Mouse (Mus musculus): ENCODE measurements at regions not wholly inside any gene's neighbourhood (a gene's known extent, or its start where the extent isn't known, plus 50 kb on each side); places are given as distances from the start of the nearest gene placed in this dataset.

DNA sequence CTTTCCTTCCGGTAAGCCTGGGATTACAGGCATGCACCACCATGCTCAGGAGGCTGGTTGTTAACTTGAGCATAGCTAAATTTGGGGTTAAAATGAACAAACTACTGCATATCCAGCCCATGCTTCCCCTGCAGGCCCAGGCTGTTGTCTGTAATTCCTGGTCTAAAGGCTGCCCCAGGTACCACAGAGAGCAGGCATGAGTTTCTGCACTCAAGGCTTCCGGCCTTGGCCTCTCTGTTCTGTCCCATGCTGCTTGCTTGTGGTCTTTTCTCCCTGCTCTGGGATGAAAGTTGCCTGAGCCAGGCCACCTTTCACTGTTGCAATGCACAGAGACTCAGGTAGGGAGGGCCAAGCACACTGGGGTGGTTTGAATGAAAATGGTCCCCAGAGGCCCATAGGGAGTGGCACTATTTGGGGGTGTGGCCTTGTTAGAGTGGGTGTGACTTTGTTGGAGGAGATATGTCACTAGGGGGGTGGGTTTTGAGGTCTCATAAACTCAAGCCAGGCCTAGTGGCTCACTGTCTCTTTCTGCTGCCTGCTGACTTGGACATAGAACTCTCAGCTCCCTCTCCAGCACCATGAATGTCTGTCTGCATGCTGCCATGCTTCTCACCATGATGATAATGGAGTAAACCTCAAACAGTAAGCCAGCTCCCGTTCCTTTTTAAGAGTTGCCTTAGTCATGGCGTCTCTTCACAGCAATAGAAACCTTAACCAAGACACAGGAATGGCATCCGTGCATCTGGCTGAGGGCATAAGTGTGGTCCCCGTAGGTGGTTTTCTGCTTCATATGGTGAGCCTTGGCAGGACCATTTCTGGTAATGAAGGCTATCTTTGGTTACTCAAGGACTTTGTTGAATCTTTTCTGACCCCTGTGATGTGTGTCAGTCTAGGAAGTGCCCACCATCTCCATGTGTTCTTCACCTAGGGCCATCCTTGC, 86.7 kb upstream of the Zfp366 start:
- no peak for DNase-seq

DNA sequence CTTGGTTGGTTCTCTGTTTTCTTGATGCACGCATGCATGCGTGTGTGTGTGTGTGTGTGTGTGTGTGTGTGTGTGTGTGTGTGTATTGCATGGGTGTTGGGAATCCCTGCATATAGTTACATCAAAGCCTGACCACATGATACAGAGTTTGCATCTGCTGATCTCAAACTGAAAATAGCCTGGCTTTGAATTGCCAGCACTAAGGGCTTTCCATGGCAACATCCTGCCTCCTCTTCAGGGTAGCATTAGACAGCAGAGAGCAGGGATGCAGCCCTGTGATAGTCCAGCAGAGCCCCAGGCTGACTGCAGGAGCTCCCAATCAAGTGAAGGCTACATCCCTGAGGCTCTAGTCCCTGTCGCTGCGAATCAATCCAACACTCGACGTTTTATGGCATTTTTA, 87.8 kb upstream of the Zfp366 start:
- no peak for DNase-seq

DNA sequence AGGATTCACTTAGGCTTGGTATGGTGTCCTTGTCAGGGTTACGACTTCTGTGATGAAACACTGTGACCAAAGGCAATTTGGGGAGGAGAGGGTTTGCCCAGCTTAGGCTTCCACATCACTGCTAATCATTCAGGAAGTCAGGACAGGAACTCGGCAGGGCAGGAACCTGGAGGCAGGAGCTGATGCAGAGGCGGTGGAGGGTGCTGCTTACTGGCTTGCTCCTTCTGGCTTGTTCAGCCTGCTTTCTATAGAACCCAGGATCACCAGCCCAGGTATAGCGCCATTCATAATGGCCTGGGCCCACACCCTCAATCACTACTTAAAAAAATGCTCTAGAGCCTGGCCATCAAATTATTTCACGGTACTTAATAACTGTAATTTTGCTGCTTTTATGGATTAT, 89.6 kb upstream of the Zfp366 start:
- no peak for DNase-seq

DNA sequence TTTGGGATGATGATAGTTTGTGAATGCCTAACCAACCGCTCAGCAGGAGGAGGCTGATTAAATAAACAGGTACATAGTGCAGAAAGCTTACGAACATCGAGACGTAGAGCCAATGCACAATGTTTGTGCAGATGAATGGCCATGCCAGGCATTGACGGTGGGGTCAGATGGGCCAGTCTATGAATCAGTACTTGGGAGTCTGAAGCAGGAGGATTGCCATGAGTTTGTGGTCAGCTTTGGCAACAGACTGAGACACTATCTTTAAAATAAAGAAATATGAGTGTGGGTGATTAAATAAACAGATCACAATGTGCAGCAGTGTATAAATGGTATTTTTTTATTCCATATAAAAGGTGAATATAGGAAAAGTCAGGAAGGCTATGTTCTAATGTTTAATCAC, 90.4 kb upstream of the Zfp366 start:
- DNase-seq = no peak

DNA sequence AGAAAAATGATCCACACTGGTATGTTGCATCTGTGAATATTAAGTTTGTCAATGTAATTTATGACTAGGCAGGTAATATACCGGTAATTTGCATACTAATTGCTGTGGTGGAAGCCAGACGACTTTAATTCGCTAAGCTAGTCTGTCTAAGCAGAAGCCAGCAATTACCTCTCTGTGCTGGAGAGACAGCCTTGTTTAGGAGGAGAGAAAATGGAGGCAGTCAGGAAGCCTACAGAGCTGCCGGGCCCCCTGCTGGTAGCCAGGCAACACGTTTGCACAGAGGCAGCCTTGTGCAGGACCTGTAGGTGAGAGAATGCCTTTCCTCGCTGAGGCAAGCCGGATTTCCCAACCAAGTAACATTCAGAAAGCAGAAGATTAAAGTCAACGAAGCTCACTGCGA, 91.4 kb upstream of the Zfp366 start:
- peak; percentile 83 for DNase-seq

DNA sequence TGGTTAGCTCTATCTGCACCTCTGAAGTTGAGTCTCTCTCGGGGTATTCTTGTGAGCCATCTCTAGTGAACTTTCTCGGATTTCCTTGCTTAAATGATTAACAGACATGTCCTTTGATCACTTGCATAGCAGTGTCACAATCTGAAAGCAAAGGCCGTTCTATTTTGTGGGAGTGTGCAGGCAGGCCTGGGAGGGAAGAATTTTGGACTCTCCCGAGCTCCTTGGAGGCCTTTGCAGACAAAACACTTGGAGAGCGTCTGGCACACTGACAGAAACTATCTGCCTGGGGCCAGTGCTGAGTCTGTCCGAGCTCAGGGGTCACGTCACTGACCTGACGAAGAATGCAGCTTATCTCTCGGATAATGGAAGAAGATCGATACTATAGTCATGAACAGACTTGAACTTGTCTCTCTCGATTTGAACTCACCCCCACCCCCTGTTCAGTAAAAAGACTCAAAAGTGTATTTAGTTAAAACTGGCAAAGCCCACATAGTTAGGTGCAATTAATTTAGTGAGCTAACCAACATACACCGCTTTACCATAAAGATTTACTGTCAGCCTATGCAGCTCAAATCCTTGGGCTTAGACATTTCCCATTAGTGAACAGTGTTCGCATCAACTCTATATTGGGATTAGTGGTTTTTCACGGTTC, 92.2 kb upstream of the Zfp366 start:
- no peak for DNase-seq

DNA sequence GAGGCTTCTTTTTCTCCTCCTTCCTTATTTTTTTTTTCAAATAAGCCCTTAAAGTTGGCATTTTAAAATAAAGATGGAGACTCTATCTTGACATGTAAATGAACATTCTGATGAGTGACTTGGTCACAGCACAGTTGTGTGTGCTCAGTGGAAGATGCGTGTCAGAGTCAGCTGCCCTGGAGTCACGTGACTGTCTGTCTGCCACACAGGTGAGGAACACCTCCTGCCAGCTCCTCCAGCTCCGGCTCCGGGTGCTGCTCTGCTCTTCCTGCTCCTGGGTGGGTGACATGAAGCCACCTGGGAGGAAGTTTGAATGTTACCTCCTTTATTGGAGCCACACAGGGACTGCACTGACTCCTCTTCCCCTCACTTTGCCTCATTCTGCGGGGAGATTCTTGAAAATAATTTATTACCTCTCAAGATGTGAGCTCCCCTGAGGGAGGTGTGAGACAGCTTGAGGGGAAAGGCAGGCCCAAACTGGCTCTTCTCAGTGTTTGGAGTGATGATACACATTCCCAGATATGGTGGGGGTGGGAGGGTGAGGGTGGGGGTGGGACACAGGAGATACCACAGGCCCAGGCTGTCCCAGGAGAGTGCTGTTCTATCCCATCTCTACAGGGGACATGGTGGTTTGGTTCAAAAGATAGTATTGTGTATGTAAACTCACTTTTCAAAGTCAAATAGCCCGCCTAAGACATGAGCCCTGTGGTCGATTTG, 92.9 kb upstream of the Zfp366 start:
- no peak for DNase-seq

DNA sequence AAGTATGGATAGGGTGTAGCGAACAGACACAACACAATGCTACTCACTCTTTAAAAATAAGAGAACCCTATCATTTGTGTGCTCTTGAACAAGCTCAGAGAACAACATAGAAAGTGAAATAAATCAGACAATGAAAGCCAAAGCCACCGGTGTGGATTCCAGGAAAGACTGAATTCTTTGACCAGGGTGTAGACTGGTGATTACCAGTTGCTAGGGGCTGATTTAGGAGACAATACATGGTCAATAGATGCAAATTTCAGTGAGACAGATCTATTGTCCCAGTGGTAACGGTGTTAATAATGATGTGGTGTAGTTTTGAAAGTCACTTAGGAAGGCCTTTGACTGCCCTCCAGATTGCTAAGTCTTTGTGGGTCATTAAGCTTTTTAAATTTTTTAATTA, 94.3 kb upstream of the Zfp366 start:
- no peak for DNase-seq

DNA sequence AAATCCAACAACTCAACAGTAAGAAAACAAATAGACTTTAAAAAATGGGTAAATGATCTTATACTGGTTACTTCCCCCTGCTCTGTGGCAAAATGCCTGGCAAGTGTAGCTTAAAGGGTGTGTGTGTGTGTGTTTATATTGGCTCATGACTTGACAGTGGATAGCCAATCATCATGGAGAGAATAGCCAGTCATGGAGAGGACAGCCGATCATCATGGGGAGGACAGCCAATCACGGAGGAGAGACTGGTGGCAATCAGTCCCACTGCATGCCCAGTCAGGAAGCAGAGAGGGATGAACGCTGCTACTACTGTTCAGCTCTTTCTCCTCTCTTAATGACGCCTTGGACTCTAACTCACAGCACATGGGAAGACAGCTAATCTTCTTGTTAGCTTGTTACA, 96.3 kb upstream of the Zfp366 start:
- no peak for DNase-seq

DNA sequence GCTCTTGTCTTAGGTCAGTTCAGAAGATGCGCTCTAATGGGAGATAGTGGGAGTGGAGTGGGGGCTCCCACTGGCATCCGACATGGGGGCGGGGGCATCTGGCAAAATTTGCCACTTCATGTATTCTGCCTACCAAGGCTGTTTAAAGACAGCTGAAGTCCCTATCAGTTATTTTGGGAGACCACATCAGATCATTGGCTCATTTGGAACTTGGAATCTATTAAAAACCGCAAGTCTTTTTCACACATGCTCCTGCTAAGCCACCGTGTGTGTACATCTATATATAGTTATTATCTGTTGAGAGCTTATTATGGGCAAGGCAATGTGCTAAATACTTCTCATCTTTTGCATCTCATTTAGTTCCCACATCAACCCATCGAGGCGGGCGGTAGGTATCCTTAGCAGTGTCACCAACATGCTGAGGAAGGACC, 95.0 kb upstream of the 1700024P04Rik start:
- no peak for DNase-seq

DNA sequence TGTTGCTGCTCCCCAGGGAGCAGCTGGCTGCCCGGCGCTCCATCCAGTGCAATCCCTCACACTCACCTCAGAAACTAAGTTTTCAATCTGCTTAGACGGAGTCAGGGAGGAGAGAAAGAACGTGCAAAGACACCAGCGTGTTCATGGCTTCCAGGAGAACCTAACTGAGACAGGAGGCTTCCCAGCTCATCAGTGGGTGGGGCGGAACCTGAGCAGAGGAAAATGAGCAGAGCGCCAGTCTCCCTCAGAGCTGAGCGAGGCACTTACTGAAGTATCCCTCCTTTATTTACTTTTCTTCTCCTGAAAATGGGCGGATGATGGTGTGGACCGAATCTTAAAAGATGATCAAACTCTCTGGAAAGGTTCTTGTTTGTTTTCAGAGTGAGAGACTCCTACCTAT, 94.3 kb upstream of the 1700024P04Rik start:
- DNase-seq = no peak

DNA sequence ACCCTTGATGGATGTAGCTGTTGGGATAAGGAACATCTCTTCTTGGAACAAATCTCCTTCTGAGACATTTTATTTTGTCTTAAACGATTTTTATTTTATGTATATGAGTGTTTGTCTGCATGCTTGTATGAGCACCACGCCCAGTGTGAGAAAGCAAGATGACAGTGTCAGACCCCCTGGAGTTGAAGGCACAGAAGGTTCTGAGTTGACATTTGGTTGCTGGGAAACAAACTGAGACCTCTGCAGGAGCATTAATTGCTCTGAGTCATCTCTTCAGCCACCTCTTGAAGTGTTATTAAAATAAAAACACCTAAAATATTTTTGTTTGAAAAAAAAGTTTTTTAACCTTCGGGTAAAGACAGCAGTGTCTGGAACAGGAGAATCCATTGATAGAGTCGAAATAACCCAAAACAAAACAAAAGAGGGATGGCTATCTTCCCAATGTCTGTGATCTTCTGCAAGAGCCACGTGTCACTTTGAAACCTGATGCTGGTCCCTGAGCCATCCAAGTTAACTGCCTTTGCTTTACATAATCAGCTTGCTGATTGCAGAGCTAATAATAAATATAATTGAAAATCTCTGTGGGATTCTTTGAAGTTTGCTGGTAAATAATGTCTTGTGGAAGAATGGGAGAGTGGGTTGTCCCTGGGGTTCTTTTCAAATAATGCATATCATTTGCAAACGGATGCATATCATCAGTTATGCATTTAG, 92.8 kb upstream of the 1700024P04Rik start:
- no peak for DNase-seq

DNA sequence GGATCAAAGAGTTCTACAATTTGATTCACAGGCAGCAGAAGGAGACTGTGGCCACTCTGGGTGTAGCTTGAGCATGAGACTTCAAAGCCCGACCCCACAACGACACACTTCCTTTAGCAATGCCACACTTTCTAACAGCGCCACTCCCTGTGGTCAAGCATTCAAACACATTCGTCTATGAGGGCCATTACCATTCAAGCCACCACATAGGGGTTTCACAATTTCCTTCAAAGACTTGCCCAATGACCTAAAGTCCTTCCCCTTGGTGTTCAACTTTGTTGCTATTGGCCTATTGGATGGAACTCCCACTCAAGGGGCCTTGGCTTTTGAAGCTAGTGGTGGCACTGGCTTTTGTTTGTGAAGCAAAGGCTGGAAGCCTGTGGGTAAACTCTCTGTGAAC, 91.1 kb upstream of the 1700024P04Rik start:
- DNase-seq = no peak

DNA sequence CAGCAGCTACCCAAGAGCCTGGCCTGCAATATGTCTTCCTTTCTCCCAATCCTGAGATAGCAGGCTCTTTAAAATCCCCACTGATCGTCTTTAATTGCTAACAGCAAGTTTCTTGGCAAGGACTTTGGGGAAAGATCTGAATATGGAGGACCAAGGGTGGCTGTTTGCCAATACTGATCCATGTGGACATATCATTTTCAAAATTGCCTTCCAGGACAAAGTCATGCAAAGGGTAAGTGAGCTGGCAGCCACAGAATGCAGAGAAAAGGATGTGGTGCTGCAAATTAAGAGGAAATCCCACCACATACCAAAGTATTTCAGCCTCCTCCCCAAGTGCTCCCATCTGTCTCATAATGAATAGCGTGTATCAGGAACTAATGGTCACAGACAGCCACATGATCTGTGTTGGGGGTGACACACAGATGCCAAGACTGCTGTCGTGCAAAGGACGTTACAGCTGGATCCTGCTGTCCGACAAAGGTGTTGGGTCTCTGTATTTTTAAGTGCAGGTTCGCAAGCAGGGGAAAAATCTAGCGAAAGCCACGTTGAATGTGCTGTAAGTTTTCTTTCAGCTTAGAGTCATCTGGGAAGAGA, 87.6 kb upstream of the 1700024P04Rik start:
- no peak for DNase-seq

DNA sequence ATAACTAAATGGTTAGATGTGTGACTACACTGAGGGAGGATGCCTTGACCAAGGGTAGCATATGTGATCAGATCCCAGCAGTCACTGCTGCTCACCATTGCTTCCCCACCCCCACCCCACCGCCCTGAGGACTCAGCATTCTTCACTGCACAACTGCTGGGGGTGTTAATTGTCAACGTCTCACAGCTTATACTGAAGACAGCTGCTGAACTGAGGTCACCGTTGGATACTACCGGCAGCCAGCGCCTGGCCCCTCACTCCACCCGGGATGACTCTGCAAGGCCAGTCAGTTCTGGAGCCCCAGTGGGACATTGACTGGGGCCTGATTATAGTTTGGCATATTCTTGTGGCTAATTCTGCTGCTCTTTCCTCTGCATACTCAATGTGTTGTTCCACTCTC, 87.0 kb upstream of the 1700024P04Rik start:
- DNase-seq = no peak

DNA sequence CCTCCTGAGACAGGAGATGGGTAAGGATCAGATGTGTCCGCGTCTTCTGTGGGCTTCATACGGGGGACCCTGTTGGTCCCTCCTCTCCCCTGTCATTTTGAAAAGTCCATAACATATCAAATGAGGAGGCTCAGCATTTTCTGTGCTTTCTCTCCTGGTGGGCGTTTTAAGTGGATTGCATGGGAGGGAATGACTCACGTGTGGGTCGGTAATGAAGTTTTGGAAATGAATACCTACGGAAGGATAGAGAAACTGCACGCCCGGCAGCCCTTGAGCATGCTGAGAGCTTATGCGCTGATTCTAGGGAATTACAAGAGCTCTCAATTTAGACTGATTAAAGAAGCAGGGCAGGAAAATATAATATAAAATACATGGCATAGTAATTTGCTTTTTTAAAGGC, 85.4 kb upstream of the 1700024P04Rik start:
- no peak for DNase-seq

DNA sequence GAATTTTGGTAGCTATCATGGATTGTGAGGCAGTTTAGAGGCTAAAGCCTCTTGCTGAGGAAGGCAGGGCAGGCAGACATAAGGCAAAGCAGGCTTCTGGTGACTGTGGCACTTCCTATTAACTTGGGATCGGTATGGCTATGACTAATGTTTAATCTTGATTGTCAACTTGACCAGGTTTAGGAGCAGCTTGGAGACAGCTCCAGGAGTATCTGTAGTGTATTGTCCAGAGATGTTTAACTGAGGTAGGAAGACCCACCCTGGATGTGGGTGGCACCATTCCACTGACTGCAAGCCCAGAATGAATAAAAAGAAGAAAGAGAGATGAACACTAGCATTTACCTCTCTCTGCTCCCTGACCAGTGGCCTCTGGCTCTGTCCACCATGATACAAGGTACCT, 83.1 kb upstream of the 1700024P04Rik start:
- no peak for DNase-seq

DNA sequence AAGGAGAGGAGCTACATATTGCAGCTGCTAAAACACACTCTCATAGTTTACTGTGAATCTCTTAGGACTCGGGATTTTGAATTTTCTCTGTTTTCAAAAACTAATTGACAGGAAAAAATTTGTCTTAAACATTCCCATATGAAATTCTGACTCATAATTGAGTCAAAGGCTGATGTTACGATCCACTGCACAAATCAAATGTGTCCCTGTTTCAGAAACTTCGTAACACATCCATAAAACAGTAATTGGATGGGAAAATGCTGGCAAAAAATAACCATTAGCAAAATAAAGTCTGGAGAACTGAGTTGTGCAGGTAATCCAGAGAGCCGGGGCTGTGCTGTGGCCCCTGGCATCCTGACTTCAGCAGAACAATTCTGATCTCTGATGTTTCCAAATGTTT, 79.1 kb upstream of the 1700024P04Rik start:
- no peak for DNase-seq

DNA sequence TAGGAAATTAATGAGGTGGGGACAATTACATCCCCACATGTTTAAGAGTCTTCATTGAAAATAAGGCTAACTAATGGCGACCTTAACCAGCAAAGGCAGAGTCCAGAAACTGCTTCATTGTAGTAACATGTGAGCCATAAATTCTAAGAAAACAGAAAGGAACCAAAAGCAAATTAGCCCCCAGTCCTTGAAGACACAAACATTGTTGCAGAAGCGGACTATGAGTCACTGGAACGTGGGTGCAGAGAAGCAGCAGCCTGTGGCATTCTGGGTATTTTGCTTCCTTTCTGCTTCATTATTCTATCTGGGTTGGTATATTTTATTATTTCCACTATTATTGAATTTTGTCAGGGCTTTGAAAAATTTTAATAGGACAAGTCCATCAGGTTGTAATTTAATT, 78.6 kb upstream of the 1700024P04Rik start:
- DNase-seq = no peak

DNA sequence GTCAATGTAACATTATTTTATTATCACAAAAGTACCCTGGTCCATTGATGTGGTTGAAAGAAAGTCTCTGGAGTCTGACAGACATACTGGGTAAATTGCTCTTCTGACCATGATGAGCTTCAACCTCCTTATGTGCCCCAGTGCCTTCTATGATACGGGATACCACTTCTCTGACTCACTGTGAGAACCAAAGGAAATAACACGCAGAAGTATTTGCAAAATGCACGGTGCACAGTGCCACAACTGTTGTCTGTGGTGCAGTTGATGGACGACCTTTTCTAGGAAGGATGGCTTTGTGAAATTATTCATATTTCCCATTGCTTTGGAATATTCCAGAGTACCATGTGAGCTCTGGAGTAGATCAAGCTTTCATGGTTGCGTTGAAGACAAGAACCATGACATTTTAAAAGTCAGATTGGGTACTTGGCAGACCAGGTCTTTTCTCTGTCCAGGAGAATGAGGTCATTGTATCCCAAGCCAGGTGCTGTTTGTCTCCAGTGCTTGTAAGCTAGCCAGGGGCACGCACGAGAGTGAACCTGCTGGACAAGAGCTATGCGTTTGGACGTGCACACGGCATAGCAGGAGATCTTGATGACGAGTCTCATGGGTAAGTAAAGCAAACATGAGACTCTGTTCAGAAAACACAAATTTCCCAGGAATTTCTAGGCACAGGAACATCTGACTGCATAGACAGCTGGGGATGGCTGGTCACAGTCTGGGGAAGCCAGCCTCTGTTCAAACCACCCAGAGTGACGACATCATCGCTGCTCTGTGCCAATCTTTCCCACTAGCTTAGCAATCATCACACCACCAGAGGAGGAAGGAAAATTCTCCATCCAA, 74.0 kb upstream of the 1700024P04Rik start:
- DNase-seq = no peak

DNA sequence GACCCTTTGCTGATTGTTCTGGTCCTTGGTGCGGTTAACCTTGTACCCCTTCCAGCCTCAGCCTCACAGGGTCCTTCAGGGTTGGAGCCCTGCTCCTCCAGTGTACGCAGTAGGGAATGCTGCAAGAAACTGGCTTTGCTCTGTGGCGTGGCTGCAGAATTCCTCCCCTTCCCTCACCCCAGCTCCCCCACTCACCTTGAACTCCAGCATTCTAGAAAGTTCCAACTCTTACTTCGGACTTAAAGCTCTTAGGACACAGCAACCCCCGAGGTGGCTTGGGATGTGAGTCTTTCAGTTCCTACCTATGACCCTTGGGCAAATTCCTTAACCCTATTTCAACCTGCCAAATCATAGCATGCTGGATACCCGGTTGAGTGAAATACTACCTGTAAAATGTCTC, 73.3 kb upstream of the 1700024P04Rik start:
- DNase-seq = no peak

All from adrenal gland, postnatal 25 days (tissue).